Mouse (Mus musculus): ENCODE measurements around the gene Ankrd13b. TPM values are rescaled to one million over a fixed set of nuclear protein-coding genes. Genes with fewer than 3 reads are reported as not detected.

The Ankrd13b gene
- polyA plus RNA-seq, 1 experiment, result 2.9 TPM

DNA sequence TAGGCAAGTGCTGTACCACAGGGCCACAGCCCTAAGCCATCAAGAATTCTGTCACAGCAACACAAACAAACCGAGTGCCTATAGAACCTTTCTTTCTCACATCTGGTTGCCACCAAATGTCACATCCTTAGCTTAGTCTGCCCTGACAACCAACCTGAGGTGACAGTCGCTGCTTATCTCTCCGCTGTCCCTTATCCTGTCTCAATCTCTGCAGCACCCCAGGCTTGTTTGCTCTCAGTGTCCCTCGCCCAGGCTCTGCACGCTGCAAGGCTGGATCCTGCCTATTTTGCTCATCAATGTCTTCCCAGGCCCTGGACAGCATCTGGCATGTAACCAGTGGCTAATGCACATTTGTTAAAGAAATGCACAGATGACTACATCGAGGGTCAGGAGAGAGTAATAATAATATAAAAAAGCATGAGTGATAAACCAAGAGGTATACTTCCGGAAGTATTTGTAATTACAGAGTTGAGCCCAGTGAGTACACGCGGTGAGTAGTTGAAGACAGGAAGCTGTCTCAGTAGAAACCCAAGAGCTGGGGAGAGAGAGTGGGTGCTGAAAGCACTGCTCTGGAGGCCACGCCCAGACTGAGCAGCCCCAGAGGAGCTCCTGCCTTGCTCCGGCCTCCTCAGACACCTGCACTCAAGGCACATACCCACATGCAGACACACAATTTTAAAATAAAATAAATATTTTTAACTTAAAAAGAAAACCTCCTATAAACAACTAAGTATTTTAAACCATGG, 5.8 kb downstream of the Ankrd13b start:
- no peaks in the 10 kb centered on the region for H3K27me3 ChIP-seq (ENCODE audit: control insufficient read depth, insufficient read depth, low read length)
- H3K36me3 ChIP-seq (ENCODE audit: control insufficient read depth, insufficient read depth, low read length), result no peaks in the 10 kb centered on the region
- H3K4me1 ChIP-seq (ENCODE audit: control insufficient read depth, insufficient read depth, low read length), result peaks cover 2% of the 10 kb centered on the region
- no peak overlapping the region for H3K4me3 ChIP-seq (ENCODE audit: control insufficient read depth, low read depth, low read length)
- TF ChIP-seq CTCF (IDR thresholded peaks at IDR 0.05; ENCODE audit: control insufficient read depth, insufficient read depth, insufficient replicate concordance, low read depth, low read length), result no peak
- TF ChIP-seq POLR2A (IDR thresholded peaks at IDR 0.05; ENCODE audit: control insufficient read depth, low read depth, low read length), result no peak
- no peak overlapping the region for H3K27ac ChIP-seq (ENCODE audit: control insufficient read depth, insufficient read depth, low read depth, low read length)

DNA sequence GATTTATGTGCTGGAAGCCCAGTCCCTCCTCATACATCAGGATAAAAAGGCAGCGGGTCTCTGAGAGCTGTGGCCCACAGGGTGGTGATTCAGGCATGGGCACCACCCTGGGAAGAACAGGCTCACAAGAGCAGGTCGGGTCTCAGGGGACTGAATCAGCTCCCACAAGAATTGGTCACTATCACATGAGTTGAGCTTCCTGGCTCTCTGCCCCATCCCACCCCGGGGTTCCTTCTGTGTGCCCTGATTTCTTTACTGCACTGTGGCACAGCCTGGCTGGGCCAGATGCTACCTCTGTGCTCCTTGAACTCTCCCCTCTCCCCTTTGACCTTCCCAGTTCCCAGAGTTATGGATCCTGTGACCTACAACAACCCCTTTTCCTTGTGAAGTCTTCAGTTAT, 6.4 kb downstream of the Ankrd13b start:
- H3K36me3 ChIP-seq (ENCODE audit: control insufficient read depth, insufficient read depth, low read length), result no peaks in the 10 kb centered on the region
- no peaks in the 10 kb centered on the region for H3K27me3 ChIP-seq (ENCODE audit: control insufficient read depth, insufficient read depth, low read length)
- TF ChIP-seq CTCF (IDR thresholded peaks at IDR 0.05; ENCODE audit: control insufficient read depth, insufficient read depth, insufficient replicate concordance, low read depth, low read length) (no peak), POLR2A (IDR thresholded peaks at IDR 0.05; ENCODE audit: control insufficient read depth, low read depth, low read length) (no peak)
- no peaks in the 10 kb centered on the region for H3K4me1 ChIP-seq (ENCODE audit: control insufficient read depth, insufficient read depth, low read length)
- no peak overlapping the region for H3K27ac ChIP-seq (ENCODE audit: control insufficient read depth, insufficient read depth, low read depth, low read length)
- H3K4me3 ChIP-seq (ENCODE audit: control insufficient read depth, low read depth, low read length), result no peak overlapping the region

DNA sequence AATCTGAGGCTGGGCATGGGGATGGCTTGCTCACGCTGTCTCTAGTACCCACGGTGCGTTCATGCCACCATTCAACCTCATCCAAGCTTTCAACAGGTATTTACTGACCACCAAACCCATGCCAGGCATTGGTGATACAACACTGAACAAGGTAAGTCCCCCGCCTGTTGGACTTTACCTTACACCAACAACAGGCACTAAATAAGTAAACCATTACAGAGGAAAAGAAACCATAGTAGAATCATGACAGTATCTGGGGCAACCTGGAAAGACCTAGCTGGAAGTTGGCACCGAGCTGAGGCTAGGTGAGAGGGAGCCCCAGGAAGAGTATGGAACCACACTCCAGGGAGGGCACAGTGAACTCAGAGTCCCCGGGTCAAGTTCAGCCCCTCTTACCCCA, 12.6 kb downstream of the Ankrd13b start:
- Histone ChIP-seq H3K4me1 (ENCODE audit: control insufficient read depth, insufficient read depth, low read length) (peaks cover under 1% of the 10 kb centered on the region), H3K36me3 (ENCODE audit: control insufficient read depth, insufficient read depth, low read length) (no peaks in the 10 kb centered on the region), H3K27me3 (ENCODE audit: control insufficient read depth, insufficient read depth, low read length) (no peaks in the 10 kb centered on the region), H3K4me3 (ENCODE audit: control insufficient read depth, low read depth, low read length) (no peak overlapping the region), H3K27ac (ENCODE audit: control insufficient read depth, insufficient read depth, low read depth, low read length) (no peak overlapping the region)
- no peak for TF ChIP-seq POLR2A (IDR thresholded peaks at IDR 0.05; ENCODE audit: control insufficient read depth, low read depth, low read length)
- TF ChIP-seq CTCF (IDR thresholded peaks at IDR 0.05; ENCODE audit: control insufficient read depth, insufficient read depth, insufficient replicate concordance, low read depth, low read length), result no peak

DNA sequence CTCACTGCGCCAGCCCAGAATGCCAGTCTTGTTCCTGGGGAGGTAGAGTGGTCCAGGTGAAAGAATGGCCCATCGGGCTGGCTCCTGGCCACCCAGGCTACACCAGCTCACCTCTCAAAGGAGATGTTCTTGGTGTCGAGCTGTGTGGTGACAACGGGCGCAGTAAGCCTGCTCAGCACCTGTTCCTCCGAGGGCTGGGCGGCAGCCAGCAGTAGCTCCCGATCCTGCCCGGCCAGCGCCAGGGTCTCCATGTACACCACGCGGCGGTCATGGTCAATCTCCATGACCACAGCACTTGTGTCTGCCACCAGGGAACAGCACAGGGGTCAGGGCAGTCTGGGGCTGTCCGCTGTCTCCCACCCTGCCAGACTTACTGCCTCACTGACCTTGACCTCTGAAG, 13.3 kb downstream of the Ankrd13b start:
- no peak overlapping the region for H3K27ac ChIP-seq (ENCODE audit: control insufficient read depth, insufficient read depth, low read depth, low read length)
- H3K36me3 ChIP-seq (ENCODE audit: control insufficient read depth, insufficient read depth, low read length), result no peaks in the 10 kb centered on the region
- no peak overlapping the region for H3K4me3 ChIP-seq (ENCODE audit: control insufficient read depth, low read depth, low read length)
- no peak for TF ChIP-seq POLR2A (IDR thresholded peaks at IDR 0.05; ENCODE audit: control insufficient read depth, low read depth, low read length)
- TF ChIP-seq CTCF (IDR thresholded peaks at IDR 0.05; ENCODE audit: control insufficient read depth, insufficient read depth, insufficient replicate concordance, low read depth, low read length), result no peak
- peaks cover 5% of the 10 kb centered on the region for H3K4me1 ChIP-seq (ENCODE audit: control insufficient read depth, insufficient read depth, low read length)
- H3K27me3 ChIP-seq (ENCODE audit: control insufficient read depth, insufficient read depth, low read length), result no peaks in the 10 kb centered on the region

DNA sequence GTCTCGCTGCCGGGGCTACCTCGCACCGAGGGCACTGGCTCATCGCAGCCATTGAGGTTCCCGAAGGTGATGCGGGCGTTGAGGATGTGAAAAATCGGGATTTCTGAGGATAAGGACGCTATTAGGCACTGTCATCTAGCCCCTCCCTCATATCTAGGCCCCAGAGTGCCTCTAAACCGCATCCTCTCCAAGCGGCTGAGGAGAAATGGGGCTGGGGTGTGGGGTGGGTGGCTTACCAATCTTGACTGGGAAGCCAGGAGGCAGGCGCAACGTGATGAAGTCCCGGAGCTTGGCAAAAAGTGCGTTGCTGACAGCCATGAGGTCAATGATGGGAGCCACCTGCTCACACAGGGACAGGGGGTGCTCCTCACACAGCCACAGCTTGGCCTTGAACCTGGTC, 16.7 kb downstream of the Ankrd13b start:
- TF ChIP-seq CTCF (IDR thresholded peaks at IDR 0.05; ENCODE audit: control insufficient read depth, insufficient read depth, insufficient replicate concordance, low read depth, low read length), result no peak
- TF ChIP-seq POLR2A (IDR thresholded peaks at IDR 0.05; ENCODE audit: control insufficient read depth, low read depth, low read length), result no peak
- H3K27ac ChIP-seq (ENCODE audit: control insufficient read depth, insufficient read depth, low read depth, low read length), result no peak overlapping the region

DNA sequence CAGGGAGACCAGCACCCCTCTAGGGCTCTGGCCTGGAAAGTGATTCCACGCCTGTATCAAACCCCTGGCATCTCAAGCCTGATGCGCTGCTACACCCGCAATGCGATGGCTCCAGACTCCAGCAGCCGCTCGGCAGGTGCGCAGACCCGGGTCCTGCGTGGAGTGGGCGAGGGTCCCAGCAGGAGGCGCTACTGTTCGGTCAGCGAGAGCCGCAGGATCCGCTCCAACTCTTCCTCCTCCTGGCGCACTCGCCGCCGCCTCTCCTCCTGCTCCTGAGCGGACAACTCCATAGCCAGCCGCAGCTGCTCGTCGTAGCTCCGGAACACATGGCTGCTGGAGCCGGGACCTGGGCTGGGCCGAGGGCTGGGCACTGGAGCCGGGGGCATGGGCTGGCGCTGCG, 18.1 kb downstream of the Ankrd13b start:
- Histone ChIP-seq H3K4me3 (ENCODE audit: control insufficient read depth, low read depth, low read length) (peak overlapping the region; percentile 48), H3K4me1 (ENCODE audit: control insufficient read depth, insufficient read depth, low read length) (peaks cover 14% of the 10 kb centered on the region), H3K27ac (ENCODE audit: control insufficient read depth, insufficient read depth, low read depth, low read length) (no peak overlapping the region), H3K36me3 (ENCODE audit: control insufficient read depth, insufficient read depth, low read length) (no peaks in the 10 kb centered on the region), H3K27me3 (ENCODE audit: control insufficient read depth, insufficient read depth, low read length) (no peaks in the 10 kb centered on the region)
- TF ChIP-seq CTCF (IDR thresholded peaks at IDR 0.05; ENCODE audit: control insufficient read depth, insufficient read depth, insufficient replicate concordance, low read depth, low read length) (peak; percentile 13; the same call in 1 of the 2 replicates), POLR2A (IDR thresholded peaks at IDR 0.05; ENCODE audit: control insufficient read depth, low read depth, low read length) (no peak)

More for the DNA sequence above, 16.7 kb downstream of the Ankrd13b start:
- Histone ChIP-seq H3K27me3 (ENCODE audit: control insufficient read depth, insufficient read depth, low read length) (no peaks in the 10 kb centered on the region), H3K36me3 (ENCODE audit: control insufficient read depth, insufficient read depth, low read length) (no peaks in the 10 kb centered on the region), H3K4me3 (ENCODE audit: control insufficient read depth, low read depth, low read length) (no peak overlapping the region), H3K4me1 (ENCODE audit: control insufficient read depth, insufficient read depth, low read length) (peaks cover 11% of the 10 kb centered on the region)

DNA sequence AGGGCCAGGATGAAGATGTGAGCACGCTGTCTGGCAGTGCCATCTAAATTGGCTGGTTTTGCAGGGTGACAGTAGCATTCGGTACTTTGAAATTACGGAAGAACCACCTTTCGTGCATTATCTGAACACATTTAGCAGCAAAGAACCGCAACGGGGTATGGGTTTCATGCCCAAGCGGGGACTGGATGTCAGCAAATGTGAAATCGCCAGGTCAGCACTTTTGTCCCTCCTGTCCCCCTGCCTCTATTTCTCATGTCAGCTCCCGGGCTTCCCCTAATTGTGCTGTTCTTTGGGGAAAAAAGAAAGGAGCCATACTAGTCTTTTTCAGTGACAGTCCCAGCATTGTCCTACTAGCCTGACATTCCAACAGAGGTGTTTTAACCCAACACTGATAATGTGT, 21.1 kb downstream of the Ankrd13b start:
- H3K27me3 ChIP-seq (ENCODE audit: control insufficient read depth, insufficient read depth, low read length), result no peaks in the 10 kb centered on the region

More for the DNA sequence above, 21.1 kb downstream of the Ankrd13b start:
- H3K4me3 ChIP-seq (ENCODE audit: control insufficient read depth, low read depth, low read length), result peak overlapping the region; percentile 47
- H3K4me1 ChIP-seq (ENCODE audit: control insufficient read depth, insufficient read depth, low read length), result peaks cover 14% of the 10 kb centered on the region
- H3K36me3 ChIP-seq (ENCODE audit: control insufficient read depth, insufficient read depth, low read length), result no peaks in the 10 kb centered on the region
- TF ChIP-seq POLR2A (IDR thresholded peaks at IDR 0.05; ENCODE audit: control insufficient read depth, low read depth, low read length) (no peak), CTCF (IDR thresholded peaks at IDR 0.05; ENCODE audit: control insufficient read depth, insufficient read depth, insufficient replicate concordance, low read depth, low read length) (no peak)
- no peak overlapping the region for H3K27ac ChIP-seq (ENCODE audit: control insufficient read depth, insufficient read depth, low read depth, low read length)
